Mouse (Mus musculus): ENCODE measurements around the gene Tle2. TPM values are rescaled to one million over a fixed set of nuclear protein-coding genes. Genes with fewer than 3 reads are reported as not detected.

Tle2 gene
- polyA plus RNA-seq (2015; fragmentation: Illumina TruSeq; extraction: RNeasy Lipid Tissue Mini Kit (QIAGEN cat#74804); ENCODE audit: low read depth, low replicate concordance) = 28.6 TPM

GRCm38 (mm10) chr10:81574081-81575056 is at the start of gene Tle2:
TSS of gene Tle2 (plus strand) at chr10:81574561.

DNA sequence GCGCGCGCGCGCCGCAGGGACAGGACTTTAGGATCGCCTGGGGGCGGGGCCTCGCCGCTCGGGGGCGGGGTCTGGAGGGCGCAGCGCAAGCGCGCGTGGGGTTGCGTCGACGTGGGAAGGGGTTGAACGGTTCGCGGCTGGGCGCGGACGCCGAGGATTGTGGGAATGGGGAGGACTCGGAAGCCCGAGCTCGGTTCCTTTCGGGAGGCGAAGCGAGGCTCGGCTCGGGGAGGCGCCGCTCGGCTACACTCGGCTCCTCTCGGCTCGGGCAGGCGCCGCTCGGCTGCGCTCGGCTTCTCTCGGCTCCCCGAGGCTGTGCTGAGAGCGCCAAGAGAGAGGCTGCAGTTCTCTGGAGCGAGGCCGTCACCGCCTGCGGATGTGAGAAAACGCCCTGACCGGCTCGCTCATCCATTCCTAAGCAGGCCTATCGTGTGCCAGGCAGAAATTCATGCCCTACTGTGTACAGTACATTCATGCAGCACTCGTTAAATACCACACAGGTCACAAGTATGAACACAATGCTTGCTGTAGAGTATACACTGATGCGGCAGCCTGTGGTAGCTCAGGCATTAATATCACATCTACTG is 29.1 kb upstream of the Tle2 start, which contains the start of gene Gna11:
Gene Gna11, minus strand, starts transcription at position 30 of the 587 bp plus-strand sequence.

GRCm38 (mm10) chr10:81559163-81559626 is 15.2 kb upstream of the Tle2 start, which contains the start of gene Aes:
TSS of gene Aes (plus strand) at chr10:81559488.

GRCm38 (mm10) chr10:81600738-81601203 is 26.4 kb downstream of the Tle2 start, which contains the start of gene Tle6:
TSS of gene Tle6 (minus strand) at chr10:81601073.

DNA sequence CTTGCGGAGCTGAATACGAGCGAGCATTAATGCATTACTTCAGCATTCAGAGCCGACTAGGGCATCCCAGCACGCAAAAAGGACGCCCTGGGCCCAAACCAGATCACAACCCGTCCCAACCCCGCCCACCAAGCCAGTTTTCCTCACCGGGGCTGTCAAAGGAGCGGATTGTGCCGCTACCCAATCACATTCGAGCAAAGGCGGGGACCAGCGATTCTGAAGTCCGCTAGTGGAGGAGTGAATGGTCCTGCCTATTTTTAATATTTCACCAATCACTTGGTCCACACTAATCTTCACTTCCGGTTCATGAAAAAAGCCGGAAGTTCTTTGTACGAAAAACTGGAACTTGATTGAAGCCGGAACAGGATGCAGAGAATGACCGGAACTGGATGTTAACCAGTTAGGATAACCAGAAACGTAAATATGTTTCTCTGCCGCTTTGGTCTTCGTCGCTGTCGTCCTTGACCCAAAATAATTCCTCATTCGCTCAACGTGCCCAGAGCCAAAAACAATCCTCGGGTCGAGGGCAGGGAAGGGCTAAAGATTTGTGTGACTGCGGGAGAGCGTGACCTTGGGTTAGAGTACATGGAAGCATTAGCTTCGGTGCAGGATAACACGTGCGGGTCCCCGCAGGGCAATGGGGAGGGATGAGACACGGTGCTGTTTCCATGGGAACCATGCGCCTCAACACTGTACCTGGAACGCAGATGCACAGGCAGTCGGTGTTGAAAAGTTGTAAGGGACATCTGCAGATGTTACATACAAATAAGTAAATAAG is 31.8 kb downstream of the Tle2 start, which contains the start of gene BC025920:
Gene BC025920, plus strand, starts transcription at position 297 of the 778 bp plus-strand sequence.

DNA sequence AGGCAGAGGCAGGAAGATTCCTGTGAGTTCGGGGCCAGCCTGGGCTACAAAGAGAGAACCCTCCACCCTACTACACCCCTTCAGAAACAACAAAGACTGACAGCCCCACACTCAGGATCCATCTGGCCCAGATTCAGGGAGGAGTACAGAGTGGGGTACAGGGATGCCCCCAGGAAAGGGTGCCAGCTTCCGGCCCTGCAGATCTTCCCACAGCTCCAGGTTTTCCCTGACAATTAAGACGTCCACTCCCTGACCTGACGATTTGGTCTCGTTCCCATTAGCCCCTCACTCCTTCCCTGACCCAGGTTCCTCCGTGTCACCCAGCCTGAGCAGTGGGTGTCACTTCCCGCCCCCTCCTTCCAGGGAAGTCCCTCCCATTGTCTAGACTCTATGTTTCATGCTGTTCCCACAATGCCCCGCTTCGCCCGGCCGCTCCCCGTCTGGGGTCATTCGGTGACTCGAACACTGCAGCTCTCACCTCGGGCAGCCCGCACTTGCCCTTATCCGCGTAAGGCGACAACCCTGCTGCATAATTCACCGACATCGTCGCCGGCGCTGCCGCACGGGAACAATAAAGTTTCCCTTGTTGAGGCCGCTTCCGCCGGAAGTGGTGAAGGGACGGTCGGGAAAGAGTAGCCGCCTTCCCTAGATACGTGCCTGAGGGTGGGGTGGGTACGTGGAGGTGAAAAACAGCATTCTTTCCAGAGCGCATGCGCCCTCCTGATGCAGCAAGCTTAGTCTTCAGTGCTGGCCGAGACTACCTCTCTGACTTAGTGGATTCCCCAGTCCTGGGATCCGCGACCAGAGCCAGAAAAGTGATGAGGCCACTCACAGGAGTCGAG is 52.9 kb downstream of the Tle2 start, which contains the start of gene Sirt6:
Gene Sirt6, minus strand, starts transcription at position 804 of the 842 bp plus-strand sequence.

DNA sequence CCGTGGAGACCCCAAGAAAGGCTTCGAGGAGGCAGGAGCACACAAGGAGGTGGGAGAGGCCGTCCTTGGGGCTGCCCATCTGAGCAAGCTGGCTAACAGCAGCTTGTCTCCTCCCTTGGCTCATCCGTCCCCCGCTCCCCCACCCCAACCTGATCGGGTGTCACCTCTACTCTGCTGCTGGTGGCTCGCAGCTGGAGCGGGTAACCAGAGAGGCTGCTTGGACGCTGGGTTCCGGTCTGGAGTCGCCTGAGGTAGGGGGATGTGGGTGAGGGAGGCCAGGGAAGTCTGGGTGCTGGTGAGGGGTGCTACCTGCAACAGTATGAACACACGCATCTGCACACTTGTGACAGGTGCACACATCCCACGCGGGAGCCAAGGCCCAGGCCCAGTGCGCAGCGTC is 54.0 kb downstream of the Tle2 start, which contains the start of gene Ankrd24:
Gene Ankrd24, plus strand, starts transcription at position 151 of the 400 bp plus-strand sequence.

Other genes starting within 250 kb of the Tle2 start
- 0.85 TPM for gene Tbxa2r, start 245.8 kb upstream of the Tle2 start, polyA plus RNA-seq (2015; fragmentation: Illumina TruSeq; extraction: RNeasy Lipid Tissue Mini Kit (QIAGEN cat#74804); ENCODE audit: low read depth, low replicate concordance)
- gene Gipc3, start 231.3 kb upstream of the Tle2 start, polyA plus RNA-seq (2015; fragmentation: Illumina TruSeq; extraction: RNeasy Lipid Tissue Mini Kit (QIAGEN cat#74804); ENCODE audit: low read depth, low replicate concordance) = 1.2 TPM
- 24.4 TPM for gene Hmg20b, start 224.1 kb upstream of the Tle2 start, polyA plus RNA-seq (2015; fragmentation: Illumina TruSeq; extraction: RNeasy Lipid Tissue Mini Kit (QIAGEN cat#74804); ENCODE audit: low read depth, low replicate concordance)
- 19.9 TPM for gene Mfsd12, start 217.1 kb upstream of the Tle2 start, polyA plus RNA-seq (2015; fragmentation: Illumina TruSeq; extraction: RNeasy Lipid Tissue Mini Kit (QIAGEN cat#74804); ENCODE audit: low read depth, low replicate concordance)
- gene 4930404N11Rik, start 208.7 kb upstream of the Tle2 start, polyA plus RNA-seq (2015; fragmentation: Illumina TruSeq; extraction: RNeasy Lipid Tissue Mini Kit (QIAGEN cat#74804); ENCODE audit: low read depth, low replicate concordance) = not detected
- gene Fzr1, start 196.0 kb upstream of the Tle2 start, polyA plus RNA-seq (2015; fragmentation: Illumina TruSeq; extraction: RNeasy Lipid Tissue Mini Kit (QIAGEN cat#74804); ENCODE audit: low read depth, low replicate concordance) = 48.4 TPM
- 94.1 TPM for gene Dohh, start 190.1 kb upstream of the Tle2 start, polyA plus RNA-seq (2015; fragmentation: Illumina TruSeq; extraction: RNeasy Lipid Tissue Mini Kit (QIAGEN cat#74804); ENCODE audit: low read depth, low replicate concordance)
- gene Gm48551, start 190.1 kb upstream of the Tle2 start, polyA plus RNA-seq (2015; fragmentation: Illumina TruSeq; extraction: RNeasy Lipid Tissue Mini Kit (QIAGEN cat#74804); ENCODE audit: low read depth, low replicate concordance) = 5.0 TPM
- gene Gm48552, start 185.6 kb upstream of the Tle2 start, polyA plus RNA-seq (2015; fragmentation: Illumina TruSeq; extraction: RNeasy Lipid Tissue Mini Kit (QIAGEN cat#74804); ENCODE audit: low read depth, low replicate concordance) = 3.5 TPM
- gene Smim24, start 181.5 kb upstream of the Tle2 start, polyA plus RNA-seq (2015; fragmentation: Illumina TruSeq; extraction: RNeasy Lipid Tissue Mini Kit (QIAGEN cat#74804); ENCODE audit: low read depth, low replicate concordance) = 2.5 TPM
- 52.1 TPM for gene Nfic, start 118.9 kb upstream of the Tle2 start, polyA plus RNA-seq (2015; fragmentation: Illumina TruSeq; extraction: RNeasy Lipid Tissue Mini Kit (QIAGEN cat#74804); ENCODE audit: low read depth, low replicate concordance)
- 123 TPM for gene Celf5, start 91.9 kb upstream of the Tle2 start, polyA plus RNA-seq (2015; fragmentation: Illumina TruSeq; extraction: RNeasy Lipid Tissue Mini Kit (QIAGEN cat#74804); ENCODE audit: low read depth, low replicate concordance)
- 61.7 TPM for gene Ncln, start 78.2 kb upstream of the Tle2 start, polyA plus RNA-seq (2015; fragmentation: Illumina TruSeq; extraction: RNeasy Lipid Tissue Mini Kit (QIAGEN cat#74804); ENCODE audit: low read depth, low replicate concordance)
- gene S1pr4, start 74.4 kb upstream of the Tle2 start, polyA plus RNA-seq (2015; fragmentation: Illumina TruSeq; extraction: RNeasy Lipid Tissue Mini Kit (QIAGEN cat#74804); ENCODE audit: low read depth, low replicate concordance) = 0.61 TPM
- gene Gna15, start 50.3 kb upstream of the Tle2 start, polyA plus RNA-seq (2015; fragmentation: Illumina TruSeq; extraction: RNeasy Lipid Tissue Mini Kit (QIAGEN cat#74804); ENCODE audit: low read depth, low replicate concordance) = 1.9 TPM
- 82.4 TPM for gene Gna11, start 29.4 kb upstream of the Tle2 start, polyA plus RNA-seq (2015; fragmentation: Illumina TruSeq; extraction: RNeasy Lipid Tissue Mini Kit (QIAGEN cat#74804); ENCODE audit: low read depth, low replicate concordance)
- 686 TPM for gene Aes, start 15.1 kb upstream of the Tle2 start, polyA plus RNA-seq (2015; fragmentation: Illumina TruSeq; extraction: RNeasy Lipid Tissue Mini Kit (QIAGEN cat#74804); ENCODE audit: low read depth, low replicate concordance)
- gene Tle6, start 26.5 kb downstream of the Tle2 start, polyA plus RNA-seq (2015; fragmentation: Illumina TruSeq; extraction: RNeasy Lipid Tissue Mini Kit (QIAGEN cat#74804); ENCODE audit: low read depth, low replicate concordance) = 9.8 TPM
- gene BC025920, start 31.7 kb downstream of the Tle2 start, polyA plus RNA-seq (2015; fragmentation: Illumina TruSeq; extraction: RNeasy Lipid Tissue Mini Kit (QIAGEN cat#74804); ENCODE audit: low read depth, low replicate concordance) = 4.6 TPM
- gene Sirt6, start 53.2 kb downstream of the Tle2 start, polyA plus RNA-seq (2015; fragmentation: Illumina TruSeq; extraction: RNeasy Lipid Tissue Mini Kit (QIAGEN cat#74804); ENCODE audit: low read depth, low replicate concordance) = 17.1 TPM
- gene Ankrd24, start 54.0 kb downstream of the Tle2 start, polyA plus RNA-seq (2015; fragmentation: Illumina TruSeq; extraction: RNeasy Lipid Tissue Mini Kit (QIAGEN cat#74804); ENCODE audit: low read depth, low replicate concordance) = 56.0 TPM
- 6.6 TPM for gene Gm10778, start 74.5 kb downstream of the Tle2 start, polyA plus RNA-seq (2015; fragmentation: Illumina TruSeq; extraction: RNeasy Lipid Tissue Mini Kit (QIAGEN cat#74804); ENCODE audit: low read depth, low replicate concordance)
- 9.5 TPM for gene Zfp433, start 130.3 kb downstream of the Tle2 start, polyA plus RNA-seq (2015; fragmentation: Illumina TruSeq; extraction: RNeasy Lipid Tissue Mini Kit (QIAGEN cat#74804); ENCODE audit: low read depth, low replicate concordance)
- 18.6 TPM for gene Gm3055, start 196.6 kb downstream of the Tle2 start, polyA plus RNA-seq (2015; fragmentation: Illumina TruSeq; extraction: RNeasy Lipid Tissue Mini Kit (QIAGEN cat#74804); ENCODE audit: low read depth, low replicate concordance)
- 2.2 TPM for gene Gm4767, start 237.6 kb downstream of the Tle2 start, polyA plus RNA-seq (2015; fragmentation: Illumina TruSeq; extraction: RNeasy Lipid Tissue Mini Kit (QIAGEN cat#74804); ENCODE audit: low read depth, low replicate concordance)